Mouse (Mus musculus) frontal cortex, adult (tissue): ENCODE results near the gene U2af2.
A peak's percentile ranks its signal among the peaks of the same experiment; 100 is the strongest.
"Not testable (repeated sequence)": the region's sequence is repeated elsewhere in the genome, so short reads cannot be mapped to it uniquely, and the experiment has no call there.

Experiments
- ATAC-seq: cut with Nextera tagmentation; 2 replicates; pipeline ENCODE4 v1.9.2; 2017; ENCODE audit warnings: mild to moderate bottlenecking, moderate library complexity, mixed read lengths; ENCODE audit not compliant: low TSS enrichment

U2af2 gene

GRCm38 (mm10) chr7:5061774-5062359 lies at the start of gene U2af2:
Gene U2af2 (plus strand): TSS chr7:5062143.
- ATAC-seq: peak; percentile 40

DNA sequence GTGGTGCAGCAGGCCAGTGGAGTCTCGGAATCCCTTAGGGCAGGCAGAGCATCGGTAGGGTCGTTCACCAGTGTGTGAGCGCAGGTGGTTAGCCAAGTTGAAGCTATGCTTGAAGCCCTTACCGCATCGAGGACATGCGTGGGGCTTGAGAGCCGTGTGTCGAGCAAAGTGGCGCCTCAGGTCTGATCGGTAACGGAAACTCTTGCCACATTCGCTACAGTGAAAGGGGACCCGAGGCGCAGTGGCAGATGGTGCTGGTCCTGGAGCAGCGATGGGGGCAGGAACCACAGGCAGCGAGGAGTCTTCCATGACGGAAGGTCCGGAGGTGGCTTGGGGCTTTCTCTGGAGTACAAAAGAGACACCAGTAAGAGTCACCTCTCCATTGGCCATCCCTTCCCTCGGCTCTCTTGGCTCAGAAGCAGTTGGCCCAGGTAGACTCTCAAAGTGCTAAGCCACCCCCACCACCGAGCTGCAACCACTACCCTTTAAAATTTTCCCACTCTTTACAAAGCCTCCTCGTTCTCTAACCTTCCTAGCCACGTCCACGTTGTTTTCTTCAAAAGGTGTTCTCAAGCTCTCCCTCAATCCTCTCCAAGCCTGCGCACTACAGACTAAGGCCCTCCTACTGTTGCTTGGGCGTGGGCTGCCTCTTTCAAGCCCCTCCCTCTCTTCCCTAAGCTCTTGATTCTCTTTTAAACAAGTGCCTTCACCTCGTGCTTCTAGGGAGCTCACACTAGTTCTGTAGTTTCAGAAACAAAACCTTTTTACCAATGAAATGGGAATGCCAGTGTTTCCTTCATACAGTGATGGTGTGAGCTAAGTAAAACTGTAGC lies 49.0 kb upstream of the U2af2 start:
- no peak for ATAC-seq

GRCm38 (mm10) chr7:5014251-5015117 lies 47.5 kb upstream of the U2af2 start, which contains the start of the genes Zfp524 and Fiz1:
Gene Zfp524 (plus strand): TSS chr7:5014415.
Gene Fiz1 (minus strand): TSS chr7:5014697.
- ATAC-seq: peak; percentile 62

DNA sequence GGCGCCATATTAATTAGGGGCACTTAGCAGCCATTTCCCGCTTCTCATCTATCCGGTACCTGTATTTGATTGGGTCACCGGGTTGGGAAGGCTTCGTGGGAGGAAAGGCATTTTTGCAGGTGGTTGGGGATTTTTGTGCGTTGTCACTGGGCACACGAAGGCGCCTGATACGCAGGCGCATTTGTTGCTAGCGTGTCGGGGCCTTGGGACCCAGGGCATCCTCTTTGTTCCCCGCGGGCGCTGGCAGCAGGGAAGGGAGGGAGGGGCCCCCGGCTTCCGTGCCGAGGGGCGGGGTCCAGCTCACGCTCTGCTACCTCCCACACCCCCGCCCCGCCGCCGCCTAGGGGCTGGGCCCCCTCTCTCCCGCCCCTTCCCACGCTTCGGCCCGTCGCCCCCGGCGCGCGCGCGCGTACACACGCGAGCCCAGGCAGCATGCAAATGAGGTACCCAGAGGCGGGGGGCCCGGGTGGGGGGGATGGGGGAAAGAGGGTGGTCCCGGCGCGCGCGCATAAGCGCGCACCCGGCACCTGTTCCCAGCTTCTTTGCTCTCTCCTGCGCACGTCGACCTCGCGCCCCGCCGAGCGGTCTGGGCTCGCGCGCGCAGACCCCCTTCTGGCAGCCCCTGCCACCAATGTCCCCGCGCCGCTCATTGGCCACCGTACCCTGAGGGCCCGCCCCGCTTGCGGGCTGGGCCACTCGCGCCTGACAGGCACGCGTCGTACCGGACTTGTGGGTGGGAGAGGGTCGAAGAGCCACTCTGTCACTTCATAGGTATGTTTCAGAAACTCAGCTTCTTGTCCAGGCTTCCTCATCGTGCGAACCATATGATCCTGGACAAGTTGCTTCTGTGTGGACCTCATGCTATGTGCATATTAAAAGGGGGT lies 46.6 kb upstream of the U2af2 start, which contains the start of gene Gm44973:
Gene Gm44973, plus strand, starts transcription at position 379 of the 884 bp plus-strand sequence.
- ATAC-seq: peak; percentile 67

DNA sequence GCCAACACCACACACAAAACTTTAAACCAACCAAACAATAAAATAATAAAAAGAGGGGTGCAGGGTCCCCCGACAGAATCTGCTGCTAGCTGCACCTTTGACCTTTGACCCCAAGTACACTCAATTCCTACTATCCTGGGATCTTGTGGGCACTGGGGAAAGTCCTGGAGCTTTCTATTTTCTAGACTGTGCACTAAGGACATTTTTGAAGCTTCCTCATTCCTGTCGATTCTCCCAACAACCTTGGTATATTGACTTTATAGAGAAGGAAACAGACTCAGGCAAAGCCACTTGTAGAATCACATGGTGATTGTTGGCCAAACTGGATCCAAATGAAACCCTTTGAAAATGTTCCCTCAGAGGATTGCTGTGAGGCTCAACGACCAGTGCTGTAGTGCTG lies 45.9 kb upstream of the U2af2 start:
- ATAC-seq: no peak

GRCm38 (mm10) chr7:5016920-5017319 lies 45.0 kb upstream of the U2af2 start:
- no peak for ATAC-seq

- ATAC-seq: no peak
Observed at GRCm38 (mm10) chr7:5017352-5017751, 44.6 kb upstream of the U2af2 start.

DNA sequence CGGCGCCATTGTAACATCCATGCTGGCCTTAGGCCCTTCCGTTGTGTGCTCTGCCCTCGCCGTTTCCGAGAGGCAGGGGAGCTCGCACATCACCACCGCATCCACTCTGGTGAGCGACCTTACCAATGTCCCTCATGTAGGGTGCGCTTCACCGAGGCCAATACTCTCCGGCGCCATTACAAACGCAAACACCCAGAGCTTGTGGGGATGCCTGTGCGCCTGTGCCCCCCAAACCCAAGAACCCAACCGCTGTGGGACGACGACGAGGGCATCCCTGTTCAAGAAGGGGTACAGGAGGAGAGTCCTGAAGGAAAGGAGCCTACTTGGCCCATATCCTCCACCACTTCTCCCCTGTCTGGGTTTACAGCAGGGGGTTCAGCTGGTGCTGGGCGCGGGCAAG lies 44.0 kb upstream of the U2af2 start:
- no peak for ATAC-seq

GRCm38 (mm10) chr7:5019576-5019975 lies 42.4 kb upstream of the U2af2 start:
- not testable (repeated sequence) for ATAC-seq

GRCm38 (mm10) chr7:5020000-5020681 lies 41.8 kb upstream of the U2af2 start, which contains the start of the genes Zfp865 and Ccdc106:
Gene Zfp865 (plus strand): TSS chr7:5020376.
Gene Ccdc106 (plus strand): TSS chr7:5020553.
- peak; percentile 92 for ATAC-seq

DNA sequence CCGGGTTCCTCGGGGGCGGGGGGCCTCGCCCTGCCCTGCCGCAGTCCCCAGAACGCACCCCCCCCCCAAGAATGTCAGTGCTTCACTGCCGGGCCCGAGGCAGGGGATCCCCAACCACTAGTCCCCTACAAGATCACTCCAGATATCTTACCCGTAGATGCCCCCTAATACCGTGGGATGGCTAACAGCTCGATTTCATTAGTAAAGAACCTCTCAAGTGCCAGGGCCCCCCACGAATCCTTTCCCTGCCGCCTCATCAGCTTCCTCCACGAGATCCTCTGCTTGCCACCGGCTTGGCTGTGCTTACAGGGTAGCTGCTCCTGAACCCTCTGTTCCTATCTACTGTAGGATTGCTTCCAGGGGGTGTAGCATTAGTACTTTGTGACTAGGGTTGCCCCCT lies 41.3 kb upstream of the U2af2 start:
- ATAC-seq: peak; percentile 2; the same call in 1 of the 2 replicates

DNA sequence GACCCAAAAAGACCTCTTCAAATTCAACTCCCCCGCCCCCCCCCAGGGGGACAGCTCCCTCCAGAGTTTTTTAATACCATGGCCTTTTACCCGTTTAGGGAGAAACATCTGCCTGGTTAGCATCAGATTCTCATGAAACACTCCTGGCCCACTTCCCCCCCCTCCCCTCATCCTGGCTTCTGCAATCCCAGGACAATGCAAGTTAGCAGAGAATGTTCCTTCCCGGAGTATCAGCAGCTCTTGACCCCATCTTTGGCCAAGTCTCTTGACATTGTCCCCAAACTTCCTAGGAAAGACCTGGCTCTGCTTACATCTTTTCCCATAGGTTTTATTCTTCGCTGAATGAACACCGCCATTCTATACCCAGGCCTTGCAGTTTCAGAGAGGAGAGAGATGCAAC lies 40.7 kb upstream of the U2af2 start:
- no peak for ATAC-seq

GRCm38 (mm10) chr7:5029543-5029942 lies 32.4 kb upstream of the U2af2 start:
- ATAC-seq: no peak

- ATAC-seq: no peak
Observed at GRCm38 (mm10) chr7:5029946-5030345, 32.0 kb upstream of the U2af2 start.

GRCm38 (mm10) chr7:5030554-5031275 lies 31.2 kb upstream of the U2af2 start:
- no peak for ATAC-seq

DNA sequence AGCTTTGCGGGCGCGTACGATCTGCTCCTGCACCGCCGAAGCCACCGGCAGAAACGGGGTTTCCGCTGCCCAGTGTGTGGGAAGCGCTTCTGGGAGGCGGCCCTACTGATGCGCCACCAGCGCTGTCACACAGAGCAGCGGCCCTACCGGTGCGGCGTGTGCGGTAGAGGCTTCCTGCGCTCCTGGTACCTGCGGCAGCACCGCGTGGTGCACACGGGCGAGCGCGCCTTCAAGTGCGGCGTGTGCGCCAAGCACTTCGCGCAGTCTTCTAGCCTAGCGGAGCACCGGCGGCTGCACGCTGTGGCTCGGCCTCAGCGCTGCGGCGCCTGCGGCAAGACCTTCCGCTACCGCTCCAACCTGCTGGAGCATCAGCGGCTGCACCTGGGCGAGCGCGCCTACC lies 30.4 kb upstream of the U2af2 start:
- ATAC-seq: no peak

DNA sequence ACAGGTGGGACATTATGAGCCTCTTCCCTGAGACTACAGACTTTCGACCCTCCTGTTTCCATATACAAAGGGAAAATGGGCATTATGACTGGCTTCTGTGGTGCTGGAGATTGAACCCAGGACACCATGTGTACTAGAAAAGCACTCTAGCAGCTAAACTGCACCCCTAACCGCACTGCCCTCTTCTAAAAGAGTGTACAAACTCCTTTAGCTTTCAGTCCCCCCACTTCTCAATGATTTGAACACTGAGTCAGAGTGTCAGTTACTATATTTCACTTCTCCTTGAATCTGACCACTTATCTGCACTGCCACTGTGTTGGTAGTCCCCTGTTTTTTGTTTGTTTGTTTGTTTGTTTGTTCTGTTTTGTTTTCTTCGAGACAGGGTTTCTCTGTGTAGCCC lies 28.1 kb upstream of the U2af2 start, which contains the start of gene 4632433K11Rik:
Gene 4632433K11Rik, plus strand, starts transcription at position 301 of the 400 bp plus-strand sequence.
- ATAC-seq: no peak

DNA sequence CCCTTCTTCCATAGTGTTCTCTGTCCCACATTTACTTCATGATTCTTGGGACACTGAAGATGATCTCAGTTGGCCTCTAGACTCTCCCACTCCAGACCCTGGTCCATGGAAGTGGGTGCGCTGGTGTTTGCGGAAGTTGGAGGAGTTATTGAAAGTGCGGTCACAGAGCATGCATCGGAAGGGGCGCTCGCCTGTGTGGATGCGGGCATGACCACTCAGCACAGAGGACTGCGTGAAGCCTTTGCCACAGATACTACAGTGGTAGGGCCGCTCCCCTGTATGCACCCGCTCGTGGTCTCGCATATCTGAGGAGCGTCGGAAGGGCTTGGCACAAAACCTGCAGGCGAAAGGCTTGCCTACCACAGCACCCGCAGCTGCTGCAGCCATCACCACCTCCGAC lies 26.3 kb upstream of the U2af2 start:
- no peak for ATAC-seq

DNA sequence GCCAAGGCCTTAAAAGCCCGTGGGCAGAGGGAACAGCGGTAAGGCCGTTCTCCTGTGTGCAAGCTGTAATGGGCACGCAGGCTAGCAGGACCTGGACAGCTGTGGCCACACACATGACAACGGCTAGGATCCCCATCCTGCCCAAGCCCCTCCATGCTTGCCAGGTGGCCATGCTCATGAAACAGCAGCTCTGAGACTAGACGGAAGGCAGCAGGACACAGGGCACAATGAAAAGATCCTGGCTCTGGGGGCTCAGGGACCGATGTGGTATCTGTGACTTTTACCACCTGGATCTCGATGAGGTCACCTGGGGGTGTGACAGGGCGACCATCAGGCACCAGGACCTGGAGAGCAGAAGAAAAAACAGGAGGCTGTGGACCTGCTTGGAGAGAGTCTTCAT lies 25.8 kb upstream of the U2af2 start:
- ATAC-seq: no peak

DNA sequence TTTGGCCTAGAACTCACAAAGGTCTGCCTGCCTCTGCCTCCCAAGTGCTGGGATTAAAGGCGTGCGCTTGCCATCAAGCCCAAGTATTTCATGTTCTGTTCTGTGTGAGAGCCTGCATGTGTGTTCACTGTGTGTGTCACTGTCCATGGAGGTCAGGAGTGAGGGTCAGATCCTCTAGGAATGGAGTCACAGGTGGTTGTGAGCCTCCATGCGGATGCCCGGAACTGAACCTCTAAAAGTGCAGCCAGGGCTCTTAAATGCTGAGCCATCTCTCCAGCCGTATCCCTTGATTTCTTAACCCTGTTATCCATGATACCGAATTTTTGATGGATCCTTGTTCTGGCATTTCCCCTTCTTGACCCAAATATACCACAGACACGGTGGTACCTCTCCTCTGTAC lies 24.9 kb upstream of the U2af2 start:
- ATAC-seq: no peak
